Mouse (Mus musculus) ES-Bruce4 (cell line): Measurements from ENCODE around the gene Coro1b. TPM values are rescaled to one million over a fixed set of nuclear protein-coding genes. Genes with fewer than 3 reads are reported as not detected.
"Not testable (repeated sequence)": the region's sequence is repeated elsewhere in the genome, so short reads cannot be mapped to it uniquely, and the experiment has no call there.

Experiments used
- H3K27ac ChIP-seq: 2 replicates; pipeline ENCODE4 v1.5.1; 2012; ENCODE audit warnings: low read length, inconsistent platforms; ENCODE audit not compliant: insufficient read depth
- H3K27me3 ChIP-seq: 2 replicates; pipeline ENCODE4 v1.6.1; 2012; ENCODE audit warnings: mild to moderate bottlenecking, low read length, inconsistent platforms; ENCODE audit not compliant: control insufficient read depth, poor library complexity, insufficient read depth, severe bottlenecking
- H3K36me3 ChIP-seq: 2 replicates; pipeline ENCODE4 v1.6.1; 2012; ENCODE audit warnings: inconsistent platforms, mild to moderate bottlenecking, low read length, moderate library complexity; ENCODE audit not compliant: control insufficient read depth, poor library complexity, insufficient read depth, severe bottlenecking
- H3K4me1 ChIP-seq: one replicate; pipeline ENCODE4 v1.8.1; 2011; ENCODE audit warnings: low read length; ENCODE audit not compliant: control insufficient read depth, insufficient read depth
- H3K4me3 ChIP-seq: 2 replicates; pipeline ENCODE4 v1.5.1; 2011; ENCODE audit warnings: low read depth, mild to moderate bottlenecking, low read length
- H3K9ac ChIP-seq: 2 replicates; pipeline ENCODE4 v1.6.1; 2012; ENCODE audit warnings: low read depth, mild to moderate bottlenecking, inconsistent platforms; ENCODE audit not compliant: poor library complexity, severe bottlenecking
- H3K9me3 ChIP-seq: replicated peaks from 2 replicates; pipeline ENCODE4 v1.6.1; 2012; ENCODE audit warnings: mild to moderate bottlenecking, low read length, inconsistent platforms; ENCODE audit not compliant: control insufficient read depth, poor library complexity, insufficient read depth, severe bottlenecking
- CTCF ChIP-seq: IDR thresholded peaks from one replicate; pipeline ENCODE4 v1.8.1; 2011; ENCODE audit warnings: low read depth, low read length
- EP300 ChIP-seq: IDR thresholded peaks from 2 replicates; pipeline ENCODE4 v1.6.1; 2011; ENCODE audit warnings: low read depth, low read length; ENCODE audit not compliant: insufficient read depth
- POLR2A ChIP-seq: IDR thresholded peaks from one replicate; pipeline ENCODE4 v1.8.1; 2011; ENCODE audit warnings: low read length; ENCODE audit not compliant: insufficient read depth
- polyA plus RNA-seq: library from polyadenylated mRNA; stranded (reverse); fragments of >200 nt; gene quantifications from 2 replicates; pipeline ENCODE4 v1.2.4, GENCODE M21; 2011; ENCODE audit warnings: low read depth; ENCODE audit not compliant: missing spikeins, insufficient read depth, insufficient read length

The Coro1b gene
- polyA plus RNA-seq, 1 experiment, result 88.1 TPM

DNA sequence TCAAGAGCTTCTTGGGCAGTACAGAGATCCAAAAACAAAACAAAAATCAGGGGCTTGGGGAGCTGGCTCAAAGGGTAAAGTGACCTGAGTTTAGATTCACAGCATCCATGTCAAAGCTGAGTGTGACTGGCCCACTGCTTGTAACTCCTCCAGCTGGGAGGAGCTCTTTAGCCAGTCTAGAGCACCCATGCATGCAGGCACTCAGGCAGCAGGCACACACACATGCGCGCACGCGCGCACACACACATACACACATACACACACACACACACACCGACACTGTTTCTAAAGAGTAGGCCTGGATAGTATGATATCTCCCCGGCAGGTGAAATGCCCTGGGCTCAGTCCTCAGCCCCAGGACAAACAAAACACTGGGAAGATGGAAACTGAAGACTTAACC, 31.4 kb upstream of the Coro1b start:
- H3K4me3 ChIP-seq, result no peak overlapping the region
- H3K27ac ChIP-seq, result no peak overlapping the region
- H3K4me1 ChIP-seq, result no peaks in the 10 kb centered on the region
- TF ChIP-seq EP300 (no peak), POLR2A (no peak), CTCF (no peak)
- no peaks in the 10 kb centered on the region for H3K27me3 ChIP-seq
- no peaks in the 10 kb centered on the region for H3K36me3 ChIP-seq
- H3K9ac ChIP-seq, result no peak overlapping the region
- no peaks in the 10 kb centered on the region for H3K9me3 ChIP-seq

DNA sequence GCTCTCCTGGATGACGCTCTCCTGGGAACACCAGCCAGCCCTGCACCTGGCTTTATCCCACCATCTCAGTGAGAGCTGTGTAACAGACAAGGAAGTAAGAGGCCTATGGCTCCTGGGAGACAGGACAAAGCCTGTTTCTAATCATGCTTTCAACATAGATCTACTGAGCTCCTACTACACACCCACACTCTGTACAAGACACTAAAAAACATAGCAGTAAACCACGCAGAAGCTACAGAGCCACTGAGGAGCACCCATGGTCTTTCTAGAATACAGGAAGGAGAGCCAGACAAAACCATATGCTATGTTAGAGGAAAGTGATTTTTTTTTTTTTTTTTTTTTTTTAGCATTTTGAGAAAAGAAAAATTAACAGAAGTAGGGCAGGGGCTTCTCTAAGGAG, 30.1 kb upstream of the Coro1b start:
- no peaks in the 10 kb centered on the region for H3K27me3 ChIP-seq
- no peaks in the 10 kb centered on the region for H3K4me1 ChIP-seq
- H3K4me3 ChIP-seq, result no peak overlapping the region
- H3K27ac ChIP-seq, result no peak overlapping the region
- no peaks in the 10 kb centered on the region for H3K9me3 ChIP-seq
- no peak overlapping the region for H3K9ac ChIP-seq
- TF ChIP-seq EP300 (no peak), CTCF (no peak), POLR2A (no peak)
- H3K36me3 ChIP-seq, result no peaks in the 10 kb centered on the region

- Histone ChIP-seq H3K27me3 (no peaks in the 10 kb centered on the region), H3K9ac (no peak overlapping the region), H3K36me3 (no peaks in the 10 kb centered on the region), H3K9me3 (no peaks in the 10 kb centered on the region), H3K4me1 (no peaks in the 10 kb centered on the region), H3K4me3 (no peak overlapping the region), H3K27ac (no peak overlapping the region)
- TF ChIP-seq EP300, result no peak
Observed at GRCm38 (mm10) chr19:4119716-4120487, 28.5 kb upstream of the Coro1b start.

GRCm38 (mm10) chr19:4120496-4120895, 27.9 kb upstream of the Coro1b start:
- H3K36me3 ChIP-seq, result no peaks in the 10 kb centered on the region
- H3K27ac ChIP-seq, result no peak overlapping the region
- no peak overlapping the region for H3K4me3 ChIP-seq
- no peaks in the 10 kb centered on the region for H3K27me3 ChIP-seq
- TF ChIP-seq CTCF (no peak), POLR2A (no peak), EP300 (no peak)
- H3K9me3 ChIP-seq, result no peaks in the 10 kb centered on the region
- H3K4me1 ChIP-seq, result no peaks in the 10 kb centered on the region
- no peak overlapping the region for H3K9ac ChIP-seq

GRCm38 (mm10) chr19:4121097-4121805, 27.2 kb upstream of the Coro1b start:
- H3K27me3 ChIP-seq, result no peaks in the 10 kb centered on the region
- H3K4me3 ChIP-seq, result peak overlapping the region; percentile 73
- no peaks in the 10 kb centered on the region for H3K9me3 ChIP-seq
- no peaks in the 10 kb centered on the region for H3K4me1 ChIP-seq
- no peak overlapping the region for H3K27ac ChIP-seq
- TF ChIP-seq POLR2A, result peak; percentile 58
- no peak for TF ChIP-seq CTCF
- TF ChIP-seq EP300, result 0 out of 2 replicates have a peak, but pooled peaks have one; percentile 15
- peak overlapping the region; percentile 39 for H3K9ac ChIP-seq
- H3K36me3 ChIP-seq, result no peaks in the 10 kb centered on the region

GRCm38 (mm10) chr19:4121896-4122295, 26.5 kb upstream of the Coro1b start:
- H3K4me3 ChIP-seq, H3K27ac ChIP-seq: not testable (repeated sequence)

More at GRCm38 (mm10) chr19:4121896-4122295, 26.5 kb upstream of the Coro1b start:
- H3K36me3 ChIP-seq, H3K9me3 ChIP-seq, H3K4me1 ChIP-seq, H3K27me3 ChIP-seq, H3K9ac ChIP-seq: not testable (repeated sequence)
